12 mouse cellular contexts compared by ENCODE assay signal in the genomic region with DNA sequence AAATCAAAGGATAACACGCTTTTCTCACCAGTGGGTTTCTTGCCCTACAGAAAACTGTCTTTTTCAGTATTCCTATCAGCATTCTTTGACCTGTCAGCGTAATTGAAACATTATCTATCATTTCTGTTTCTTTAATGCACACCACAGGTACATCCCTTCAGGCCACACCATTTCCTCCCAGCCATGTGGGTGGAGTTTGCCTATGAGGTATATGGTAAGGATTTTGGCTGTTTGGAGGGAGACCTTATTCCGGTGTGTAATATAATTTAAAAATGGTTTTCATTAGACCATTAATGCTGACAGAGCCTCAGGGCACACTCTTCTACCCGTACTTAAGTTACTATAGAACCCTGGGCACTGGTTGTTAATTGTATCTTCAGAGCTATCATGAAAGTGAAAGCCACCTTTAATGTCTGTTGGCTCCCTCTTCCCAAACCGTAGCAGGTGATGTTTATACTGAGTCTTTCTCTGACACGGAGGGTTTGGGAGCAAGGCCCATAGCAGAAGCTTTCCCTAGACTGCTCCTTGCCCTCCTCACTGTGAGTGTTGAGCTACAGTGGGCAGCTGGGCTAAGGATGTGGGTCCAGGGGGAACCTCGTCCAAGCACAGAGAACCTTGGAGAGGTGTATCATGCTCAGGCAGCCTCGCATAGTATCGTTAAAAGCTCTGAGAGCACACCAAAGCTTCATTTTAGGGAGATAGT. TPM values are rescaled to one million over a fixed set of nuclear protein-coding genes. Genes with fewer than 3 reads are reported as not detected.
DNase-seq lines count a peak whose midpoint lies in the region; ATAC-seq and TF ChIP-seq lines count a peak whose summit lies in the region.
"Had no signal": no experiment of that assay in that cellular context is flagged by ENCODE, and none has a peak within 500 bp of the region (broad histone marks: within the 10 kb centered on the region; RNA-seq: fewer than 3 reads in every experiment).

No protein-coding gene starts in this region.

- H3K4me2 ChIP-seq in heart, embryonic 16.5 days (ENCODE audit: low read depth, low read length) = peak overlapping the region; percentile 31; the same call in 1 of the 2 replicates
- peak overlapping the region; percentile 39 for H3K4me2 ChIP-seq in lung, embryonic 16.5 days (ENCODE audit: low read depth, low read length)
- H3K4me2 ChIP-seq in myocyte (ENCODE audit: low read depth) = peak overlapping the region; percentile 81
- H3K4me2 ChIP-seq: hindbrain, embryonic 13.5 days; midbrain, embryonic 11.5 days; neural tube, embryonic 12.5 days had no signal

- H3K27me3 ChIP-seq in heart, embryonic 16.5 days (ENCODE audit: control insufficient read depth, insufficient read depth, low read length) = no peaks in the 10 kb centered on the region
- H3K27me3 ChIP-seq in lung, embryonic 16.5 days (ENCODE audit: control insufficient read depth, insufficient read depth, low read depth, low read length) = no peaks in the 10 kb centered on the region
- no peaks in the 10 kb centered on the region for H3K27me3 ChIP-seq in myocyte (ENCODE audit: control insufficient read depth, insufficient read depth, insufficient read length)
- H3K27me3 ChIP-seq: hindbrain, embryonic 13.5 days; neural tube, embryonic 12.5 days had no signal

- intact Hi-C loops in heart, postnatal 10 days (cut with DNase I) = no loop called here

- peaks cover 12% of the 10 kb centered on the region for H3K36me3 ChIP-seq in heart, embryonic 16.5 days (ENCODE audit: control insufficient read depth, insufficient read depth)
- H3K36me3 ChIP-seq in lung, embryonic 16.5 days (ENCODE audit: control insufficient read depth, insufficient read depth, low read length) = peaks cover 3% of the 10 kb centered on the region; the same call in 1 of the 2 replicates
- H3K36me3 ChIP-seq in myocyte (ENCODE audit: control insufficient read depth, insufficient read depth) = peaks cover 19% of the 10 kb centered on the region

- H3K9me3 ChIP-seq in heart, embryonic 16.5 days (replicated peaks; ENCODE audit: control insufficient read depth, low read length) = no peaks in the 10 kb centered on the region
- no peaks in the 10 kb centered on the region for H3K9me3 ChIP-seq in lung, embryonic 16.5 days (ENCODE audit: control insufficient read depth, low read length)
- H3K9me3 ChIP-seq: hindbrain, embryonic 13.5 days; neural tube, embryonic 12.5 days had no signal

- no peak for DNase-seq in heart, postnatal 10 days
- no peak for DNase-seq in lung, postnatal 10 days
- no peak for DNase-seq in frontal cortex, postnatal 36 days (ENCODE audit: low spot score in 2 of 2)
- DNase-seq in adrenal gland, postnatal 25 days = no peak
- DNase-seq: left cerebral cortex, postnatal 4 days had no signal

- peaks cover 21% of the 10 kb centered on the region for H3K4me1 ChIP-seq in heart, embryonic 16.5 days (ENCODE audit: control insufficient read depth, insufficient read depth, low read length)
- H3K4me1 ChIP-seq in lung, embryonic 16.5 days (replicated peaks; ENCODE audit: control insufficient read depth, insufficient read depth, low read length) = peaks cover 6% of the 10 kb centered on the region

- no peak overlapping the region for H3K9ac ChIP-seq in heart, embryonic 16.5 days (ENCODE audit: low read length)
- H3K9ac ChIP-seq in lung, embryonic 16.5 days (ENCODE audit: low read length) = no peak overlapping the region
- H3K9ac ChIP-seq: hindbrain, embryonic 13.5 days; neural tube, embryonic 12.5 days had no signal

- no peak overlapping the region for H3ac ChIP-seq in myocyte (ENCODE audit: control insufficient read depth, insufficient read length)

- ATAC-seq in heart, embryonic 16.5 days (replicated peaks; ENCODE audit: extremely low read depth, insufficient read depth, low FRiP score) = no peak
- ATAC-seq in lung, embryonic 16.5 days (ENCODE audit: low read depth) = no peak
- ATAC-seq in hematopoietic stem cell, adult 5-6 weeks (replicated peaks in 1 of 2; ENCODE audit: insufficient read depth in 1 of 2, low FRiP score in 2 of 2, low TSS enrichment in 1 of 2, low read depth in 1 of 2, poor library complexity in 2 of 2, severe bottlenecking in 2 of 2) = peak; percentile 16 to 25; a peak in 3 of 4 replicates

- 80% methylated on average over 9 of the region's 9 CpGs for WGBS in heart, embryonic 16.5 days
- WGBS in lung, embryonic 16.5 days = 76% methylated on average over 9 of the region's 9 CpGs

- H3K27ac ChIP-seq in heart, embryonic 16.5 days (ENCODE audit: low read length) = peak overlapping the region; percentile 59
- H3K27ac ChIP-seq in lung, embryonic 16.5 days (ENCODE audit: low read length) = peak overlapping the region; percentile 78
- H3K27ac ChIP-seq: neural tube, embryonic 12.5 days had no signal

- H3K79me2 ChIP-seq in myocyte (ENCODE audit: control insufficient read depth, insufficient read depth) = peaks cover 70% of the 10 kb centered on the region

- no peak for TF ChIP-seq POLR2A in myocyte (IDR thresholded peaks at IDR 0.05; ENCODE audit: insufficient read length, low read depth)

- no peak overlapping the region for H3K4me3 ChIP-seq in heart, embryonic 16.5 days (ENCODE audit: low read length)
- no peak overlapping the region for H3K4me3 ChIP-seq in lung, embryonic 16.5 days (ENCODE audit: low read length)
- peak overlapping the region; percentile 2 for H3K4me3 ChIP-seq in myocyte
- H3K4me3 ChIP-seq: hindbrain, embryonic 13.5 days; neural tube, embryonic 12.5 days had no signal

TF ChIP-seq in myocyte, 11 proteins besides CTCF, POLR2A, EP300 and RAD21:
- no peak for TF ChIP-seq MYOG (IDR thresholded peaks at IDR 0.05; ENCODE audit: control insufficient read depth in 1 of 3, insufficient read depth in 1 of 3, insufficient read length in 2 of 3, low read depth in 2 of 3)
- no peak for TF ChIP-seq TCF12 (IDR thresholded peaks at IDR 0.05; ENCODE audit: insufficient read depth, poor library complexity, severe bottlenecking)
- no peak for TF ChIP-seq MYOD1 (IDR thresholded peaks at IDR 0.05; ENCODE audit: control insufficient read depth in 1 of 3, insufficient read length in 2 of 3, low read depth in 2 of 3)
- no peak for TF ChIP-seq USF1 (IDR thresholded peaks at IDR 0.05; ENCODE audit: low read depth)
- TF ChIP-seq MAX (IDR thresholded peaks at IDR 0.05; ENCODE audit: low read depth) = no peak
- no peak for TF ChIP-seq REST (IDR thresholded peaks at IDR 0.05; ENCODE audit: insufficient read depth, insufficient read length)
- no peak for TF ChIP-seq E2F4 (IDR thresholded peaks at IDR 0.05; ENCODE audit: insufficient read depth)
- TF ChIP-seq CEBPB (IDR thresholded peaks at IDR 0.05; ENCODE audit: insufficient read depth, poor library complexity, severe bottlenecking) = no peak
- no peak for TF ChIP-seq SRF (IDR thresholded peaks at IDR 0.05; ENCODE audit: control insufficient read depth, insufficient read length, low read depth)
- TF ChIP-seq POLR2AphosphoS2 (IDR thresholded peaks at IDR 0.05; ENCODE audit: insufficient read length, low read depth) = no peak
- TF ChIP-seq TCF3 (IDR thresholded peaks at IDR 0.05; ENCODE audit: insufficient read length, low read depth) = no peak

RNA-seq across cellular contexts. Expression of gene Man2a1, which starts 21.3 kb away (rescaled TPM):
- 6.3 and 6.9 TPM in 2 replicates for polyA plus RNA-seq in heart, embryonic 16.5 days (2015; fragmentation: Nextera tagmentation; extraction: Ambion mirVana)
- total RNA-seq in heart, postnatal 10 days (2021) = 10 to 100 TPM; 27.5 to 35.6 TPM
- 8.8 and 10.1 TPM in 2 replicates for polyA plus RNA-seq in lung, embryonic 16.5 days (2015; fragmentation: Nextera tagmentation; extraction: Ambion mirVana)
- 18.6 and 19.4 TPM in 2 replicates for total RNA-seq in hematopoietic stem cell, adult 5-6 weeks (2017)
- 8.6 TPM for polyA plus RNA-seq in myocyte (2012; fragmentation: generic; extraction: Trizol)
- 176 and 192 TPM in 2 replicates for total RNA-seq in adrenal gland, postnatal 25 days (2021)

Comparison
In these comparisons a context has a peak if more than half of its experiments do, and no peak if none do; other contexts are left out.
1. ATAC-seq: peak in hematopoietic stem cell, adult 5-6 weeks (2 of 2); none in heart, embryonic 16.5 days (single experiment) and lung, embryonic 16.5 days (single experiment).
2. H3K4me2 ChIP-seq: peak in every context shown above with its lines; median percentile 81 in myocyte; 39 in lung, embryonic 16.5 days; 31 in heart, embryonic 16.5 days.